27 mouse cellular contexts compared by ENCODE assay signal in the genomic region with DNA sequence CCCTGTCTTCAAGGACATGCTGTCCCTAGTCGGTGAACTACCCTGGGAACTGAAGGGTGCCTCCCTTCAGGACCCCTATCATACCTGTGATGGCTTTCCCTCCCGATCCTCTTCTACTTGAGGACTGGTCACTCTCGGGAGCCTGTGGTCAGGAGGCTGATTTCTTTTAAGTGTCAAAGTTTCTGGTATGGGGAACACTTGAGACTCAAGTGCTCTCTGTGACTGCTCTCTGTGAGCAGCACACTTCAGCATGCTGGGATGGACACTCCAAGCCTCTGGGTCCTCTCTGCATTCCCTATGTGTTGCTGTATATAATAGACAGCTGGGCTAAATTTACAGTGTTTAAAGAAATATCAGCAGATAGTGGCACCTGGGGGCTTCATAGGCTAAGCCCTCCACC. TPM values are rescaled to one million over a fixed set of nuclear protein-coding genes. Genes with fewer than 3 reads are reported as not detected.
DNase-seq lines count a peak whose midpoint lies in the region; ATAC-seq and TF ChIP-seq lines count a peak whose summit lies in the region.
"Had no signal": no experiment of that assay in that cellular context is flagged by ENCODE, and none has a peak within 500 bp of the region (broad histone marks: within the 10 kb centered on the region; RNA-seq: fewer than 3 reads in every experiment).

No protein-coding gene starts in this region.

- no peaks in the 10 kb centered on the region for H3K36me3 ChIP-seq in lung, postnatal 0 days (ENCODE audit: insufficient read depth, low read length)
- H3K36me3 ChIP-seq: embryonic facial prominence, embryonic 10.5 days; embryonic facial prominence, embryonic 13.5 days; forebrain, embryonic 12.5 days; forebrain, embryonic 15.5 days; heart, embryonic 15.5 days; hindbrain, embryonic 15.5 days had no signal

- 0 out of 2 replicates have a peak, but pooled peaks have one; percentile 23 for TF ChIP-seq EP300 in lung, postnatal 0 days (IDR thresholded peaks at IDR 0.05)

- no peaks in the 10 kb centered on the region for H3K27me3 ChIP-seq in lung, postnatal 0 days (replicated peaks; ENCODE audit: insufficient read depth, low read length)
- H3K27me3 ChIP-seq: embryonic facial prominence, embryonic 13.5 days; forebrain, embryonic 12.5 days; forebrain, embryonic 15.5 days; heart, embryonic 15.5 days; hindbrain, embryonic 15.5 days had no signal

- H3K4me1 ChIP-seq in lung, postnatal 0 days (ENCODE audit: insufficient read depth, low read depth, low read length) = no peaks in the 10 kb centered on the region
- H3K4me1 ChIP-seq: embryonic facial prominence, embryonic 10.5 days; embryonic facial prominence, embryonic 13.5 days; forebrain, embryonic 12.5 days; forebrain, embryonic 15.5 days; heart, embryonic 15.5 days; hindbrain, embryonic 15.5 days had no signal

- peak; percentile 89 for ATAC-seq in lung, postnatal 0 days
- no peak for ATAC-seq in megakaryocyte progenitor cell, adult 5-6 weeks (replicated peaks; ENCODE audit: poor library complexity)
- ATAC-seq: CD4-positive, CD25-positive, alpha-beta regulatory T cell, adult 4 months; forebrain, embryonic 15.5 days had no signal

- no peak overlapping the region for H3K27ac ChIP-seq in lung, postnatal 0 days (ENCODE audit: low read length)
- H3K27ac ChIP-seq: embryonic facial prominence, embryonic 10.5 days; embryonic facial prominence, embryonic 13.5 days; forebrain, embryonic 12.5 days; forebrain, embryonic 15.5 days; heart, embryonic 15.5 days; hindbrain, embryonic 15.5 days had no signal

- DNase-seq in testis, postnatal 14 days (ENCODE audit: low spot score) = peak; percentile 34
- DNase-seq in testis, postnatal 10 days (ENCODE audit: low spot score) = no peak
- DNase-seq in lung, postnatal 0 days (ENCODE audit: low spot score) = peak; percentile 72
- peak; percentile 38 for DNase-seq in lung, postnatal 25 days (ENCODE audit: low spot score)
- no peak for DNase-seq in cerebellum, adult 18-20 months
- DNase-seq: adrenal gland, adult 2 months; adrenal gland, postnatal 14 days; cerebellum, adult 11 months; cerebellum, adult 8-10 months; cerebellum, postnatal 10 days; cerebellum, postnatal 36 days; embryo, embryonic 11 days; gastrocnemius, postnatal 25 days; heart, adult 18-20 months; heart, postnatal 14 days; heart, postnatal 4 days had no signal

- no peak overlapping the region for H3K9ac ChIP-seq in lung, postnatal 0 days (replicated peaks; ENCODE audit: low read depth)
- H3K9ac ChIP-seq: embryonic facial prominence, embryonic 13.5 days; forebrain, embryonic 12.5 days; forebrain, embryonic 15.5 days; heart, embryonic 15.5 days; hindbrain, embryonic 15.5 days had no signal

- no peak overlapping the region for H3K4me3 ChIP-seq in lung, postnatal 0 days (ENCODE audit: low read depth, low read length)
- H3K4me3 ChIP-seq: embryonic facial prominence, embryonic 10.5 days; embryonic facial prominence, embryonic 13.5 days; erythroblast, embryonic 14.5 days; forebrain, embryonic 12.5 days; forebrain, embryonic 15.5 days; heart, embryonic 15.5 days; hindbrain, embryonic 15.5 days had no signal

- no peaks in the 10 kb centered on the region for H3K9me3 ChIP-seq in lung, postnatal 0 days (ENCODE audit: low read length)
- H3K9me3 ChIP-seq: embryonic facial prominence, embryonic 10.5 days; embryonic facial prominence, embryonic 13.5 days; forebrain, embryonic 12.5 days; forebrain, embryonic 15.5 days; heart, embryonic 15.5 days; hindbrain, embryonic 15.5 days had no signal

- H3K4me2 ChIP-seq in lung, postnatal 0 days (replicated peaks; ENCODE audit: low read depth, low read length) = no peak overlapping the region
- H3K4me2 ChIP-seq: embryonic facial prominence, embryonic 13.5 days; forebrain, embryonic 12.5 days; forebrain, embryonic 15.5 days; heart, embryonic 11.5 days; heart, embryonic 15.5 days; hindbrain, embryonic 15.5 days had no signal

- no peak for TF ChIP-seq CTCF in lung, postnatal 0 days (IDR thresholded peaks at IDR 0.05)

- 48% methylated on average over 3 of the region's 3 CpGs for WGBS in lung, postnatal 0 days

RNA-seq across cellular contexts. Expression of a gene that starts 39.9 kb away (rescaled TPM):
- 1.7 and 1.9 TPM in 2 replicates for polyA plus RNA-seq in lung, postnatal 0 days (2015; fragmentation: Nextera tagmentation; extraction: Ambion mirVana)
- 4.0 and 7.7 TPM in 2 replicates for total RNA-seq in megakaryocyte progenitor cell, adult 5-6 weeks (2015)
- total RNA-seq in megakaryocyte progenitor cell, adult 5-6 weeks (2017) = 3.6 and 4.8 TPM in 2 replicates
- polyA plus RNA-seq: C2C12; CD4-positive, CD25-positive, alpha-beta regulatory T cell, adult 4 months; erythroblast, embryonic 14.5 days; forebrain, embryonic 12.5 days had no signal

Comparison
In these comparisons a context has a peak if more than half of its experiments do, and no peak if none do; other contexts are left out.
1. DNase-seq: peak in testis, postnatal 14 days (single experiment), lung, postnatal 0 days (single experiment) and lung, postnatal 25 days (single experiment); none in testis, postnatal 10 days (single experiment) and cerebellum, adult 18-20 months (0 of 2).